Mouse (Mus musculus): Measurements from ENCODE around the gene Ccdc83. TPM values are rescaled to one million over a fixed set of nuclear protein-coding genes. Genes with fewer than 3 reads are reported as not detected.
A peak's percentile ranks its signal among the peaks of the same experiment; 100 is the strongest.

The Ccdc83 gene
- total RNA-seq (2021) = not detected
- long read RNA-seq, experiment 1 = 0 reads
- long read RNA-seq, experiment 2 = 0 reads

GRCm38 (mm10) chr7:90265289-90265970, at the start of gene Ccdc83:
Gene Ccdc83, minus strand, starts transcription at chr7:90265777.
- DNase-seq (ENCODE audit: low spot score in 2 of 2) = peak; percentile 72 to 77

GRCm38 (mm10) chr7:90313421-90313820, 47.8 kb upstream of the Ccdc83 start:
- DNase-seq (ENCODE audit: low spot score in 2 of 2) = no peak

GRCm38 (mm10) chr7:90312151-90312883, 46.7 kb upstream of the Ccdc83 start:
- DNase-seq (ENCODE audit: low spot score in 2 of 2) = no peak

- no peak for DNase-seq (ENCODE audit: low spot score in 2 of 2)
Observed at GRCm38 (mm10) chr7:90308003-90308402, 42.4 kb upstream of the Ccdc83 start.

GRCm38 (mm10) chr7:90306968-90307367, 41.4 kb upstream of the Ccdc83 start:
- DNase-seq (ENCODE audit: low spot score in 2 of 2) = no peak

GRCm38 (mm10) chr7:90306079-90306478, 40.5 kb upstream of the Ccdc83 start:
- no peak for DNase-seq (ENCODE audit: low spot score in 2 of 2)

- no peak for DNase-seq (ENCODE audit: low spot score in 2 of 2)
Observed at GRCm38 (mm10) chr7:90302647-90303552, 37.3 kb upstream of the Ccdc83 start.

- DNase-seq (ENCODE audit: low spot score in 2 of 2) = peak; percentile 43 to 56
Observed at GRCm38 (mm10) chr7:90301942-90302646, 36.5 kb upstream of the Ccdc83 start, which contains the start of gene Sytl2. Gene Sytl2, plus strand, starts transcription at chr7:90302252.

GRCm38 (mm10) chr7:90291885-90292284, 26.3 kb upstream of the Ccdc83 start:
- DNase-seq (ENCODE audit: low spot score in 2 of 2) = no peak

GRCm38 (mm10) chr7:90284793-90285192, 19.2 kb upstream of the Ccdc83 start:
- DNase-seq (ENCODE audit: low spot score in 2 of 2) = no peak

- no peak for DNase-seq (ENCODE audit: low spot score in 2 of 2)
Observed at GRCm38 (mm10) chr7:90282786-90283185, 17.2 kb upstream of the Ccdc83 start.

- DNase-seq (ENCODE audit: low spot score in 2 of 2) = no peak
Observed at GRCm38 (mm10) chr7:90281759-90282546, 16.4 kb upstream of the Ccdc83 start.

GRCm38 (mm10) chr7:90280878-90281277, 15.3 kb upstream of the Ccdc83 start:
- no peak for DNase-seq (ENCODE audit: low spot score in 2 of 2)

GRCm38 (mm10) chr7:90280274-90280875, 14.8 kb upstream of the Ccdc83 start:
- peak; percentile 36 to 41 for DNase-seq (ENCODE audit: low spot score in 2 of 2)

- DNase-seq (ENCODE audit: low spot score in 2 of 2) = no peak
Observed at GRCm38 (mm10) chr7:90279136-90279535, 13.6 kb upstream of the Ccdc83 start.

- DNase-seq (ENCODE audit: low spot score in 2 of 2) = no peak
Observed at GRCm38 (mm10) chr7:90277769-90278168, 12.2 kb upstream of the Ccdc83 start.

- no peak for DNase-seq (ENCODE audit: low spot score in 2 of 2)
Observed at GRCm38 (mm10) chr7:90277246-90277645, 11.7 kb upstream of the Ccdc83 start.

- no peak for DNase-seq (ENCODE audit: low spot score in 2 of 2)
Observed at GRCm38 (mm10) chr7:90274561-90275100, 9.1 kb upstream of the Ccdc83 start.

GRCm38 (mm10) chr7:90270141-90270540, 4.6 kb upstream of the Ccdc83 start:
- no peak for DNase-seq (ENCODE audit: low spot score in 2 of 2)

All from adrenal gland, adult 18-20 months (tissue).